Mouse (Mus musculus) bone marrow macrophage, adult 2 months (primary cell): ENCODE data around the gene Dctpp1. TPM values are rescaled to one million over a fixed set of nuclear protein-coding genes. Genes with fewer than 3 reads are reported as not detected.

Source experiments
- H3K27ac ChIP-seq: 2 replicates; pipeline ENCODE4 v1.5.1; 2012; ENCODE audit warnings: low read depth, low read length; ENCODE audit not compliant: insufficient read depth
- H3K4me1 ChIP-seq: 2 replicates; pipeline ENCODE4 v1.6.1; 2012; ENCODE audit warnings: low read length; ENCODE audit not compliant: control insufficient read depth, insufficient read depth
- H3K4me3 ChIP-seq: 2 replicates; pipeline ENCODE4 v1.5.1; 2012; ENCODE audit warnings: mild to moderate bottlenecking, low read length, moderate library complexity; ENCODE audit not compliant: insufficient read depth
- CTCF ChIP-seq: IDR thresholded peaks from 2 replicates; pipeline ENCODE4 v1.5.1; 2012; ENCODE audit warnings: low read depth, mild to moderate bottlenecking, low read length, moderate library complexity
- POLR2A ChIP-seq: IDR thresholded peaks from 2 replicates; pipeline ENCODE4 v1.6.1; 2012; ENCODE audit warnings: mild to moderate bottlenecking, low read depth, low read length, borderline replicate concordance
- polyA plus RNA-seq: library from polyadenylated mRNA; stranded (reverse); fragments of >200 nt; gene quantifications from 2 replicates; pipeline ENCODE4 v1.2.4, GENCODE M21; 2012; ENCODE audit not compliant: missing spikeins, insufficient read depth, insufficient read length

Dctpp1 gene
- polyA plus RNA-seq = 25.6 and 27.3 TPM in 2 replicates

- peak within 1 kb of the TSS; percentile 93 for H3K4me3 ChIP-seq
- H3K27ac ChIP-seq = no peak within 1 kb of the TSS
- peak; percentile 71 for TF ChIP-seq CTCF
- peak; percentile 65; the same call in 1 of the 2 replicates for TF ChIP-seq POLR2A
- peaks cover 16% of the 10 kb centered on the region for H3K4me1 ChIP-seq
Observed at GRCm38 (mm10) chr7:127260309-127261111, at the start of gene Dctpp1. Gene Dctpp1 (minus strand): TSS chr7:127260709.

- TF ChIP-seq CTCF = no peak
- TF ChIP-seq POLR2A = no peak
- no peak overlapping the region for H3K27ac ChIP-seq
- no peaks in the 10 kb centered on the region for H3K4me1 ChIP-seq
- no peak overlapping the region for H3K4me3 ChIP-seq
Observed at GRCm38 (mm10) chr7:127309951-127310350, 49.4 kb upstream of the Dctpp1 start.

- Histone ChIP-seq H3K27ac (no peak overlapping the region), H3K4me1 (peaks cover under 1% of the 10 kb centered on the region; the same call in 1 of the 2 replicates), H3K4me3 (no peak overlapping the region)
- TF ChIP-seq CTCF (no peak; the same call in 1 of the 2 replicates), POLR2A (no peak)
Observed at GRCm38 (mm10) chr7:127308887-127309286, 48.4 kb upstream of the Dctpp1 start.

GRCm38 (mm10) chr7:127308431-127308830 lies 47.9 kb upstream of the Dctpp1 start:
- Histone ChIP-seq H3K4me3 (no peak overlapping the region), H3K27ac (no peak overlapping the region), H3K4me1 (peaks cover 4% of the 10 kb centered on the region)
- TF ChIP-seq CTCF (no peak), POLR2A (no peak)

GRCm38 (mm10) chr7:127297586-127298193 lies 37.2 kb upstream of the Dctpp1 start:
- Histone ChIP-seq H3K4me3 (no peak overlapping the region), H3K27ac (no peak overlapping the region), H3K4me1 (peaks cover 22% of the 10 kb centered on the region)
- TF ChIP-seq CTCF (no peak), POLR2A (no peak)

GRCm38 (mm10) chr7:127296786-127297555 lies 36.5 kb upstream of the Dctpp1 start:
- H3K4me3 ChIP-seq = no peak overlapping the region
- peaks cover 22% of the 10 kb centered on the region for H3K4me1 ChIP-seq
- TF ChIP-seq POLR2A (no peak), CTCF (no peak)
- H3K27ac ChIP-seq = no peak overlapping the region

GRCm38 (mm10) chr7:127296098-127296497 lies 35.6 kb upstream of the Dctpp1 start, which contains the start of gene Itgal:
Gene Itgal (plus strand): TSS chr7:127296260.
- TF ChIP-seq POLR2A (no peak), CTCF (no peak)
- Histone ChIP-seq H3K4me1 (peaks cover 28% of the 10 kb centered on the region), H3K4me3 (peak within 1 kb of the TSS; percentile 12), H3K27ac (peak within 1 kb of the TSS; percentile 4)

- peaks cover 42% of the 10 kb centered on the region for H3K4me1 ChIP-seq
Observed at GRCm38 (mm10) chr7:127290142-127290541, 29.6 kb upstream of the Dctpp1 start.

GRCm38 (mm10) chr7:127289306-127289705 lies 28.8 kb upstream of the Dctpp1 start:
- Histone ChIP-seq H3K4me1 (peaks cover 44% of the 10 kb centered on the region), H3K4me3 (no peak overlapping the region), H3K27ac (peak overlapping the region; percentile 51)
- no peak for TF ChIP-seq POLR2A

More at GRCm38 (mm10) chr7:127290142-127290541, 29.6 kb upstream of the Dctpp1 start:
- TF ChIP-seq CTCF (no peak), POLR2A (no peak)
- 0 out of 2 replicates have a peak overlapping the region, but pooled peaks have one; percentile 12 for H3K4me3 ChIP-seq
- peak overlapping the region; percentile 60 for H3K27ac ChIP-seq
